Mouse (Mus musculus): ENCODE results near the gene Ksr1.

The Ksr1 gene

GRCm38 (mm10) chr11:79145283-79146265, 633 bp downstream of the Ksr1 start:
- peak; percentile 40 for DNase-seq

GRCm38 (mm10) chr11:79144741-79145140, 1.5 kb downstream of the Ksr1 start:
- no peak for DNase-seq

GRCm38 (mm10) chr11:79144043-79144591, 2.1 kb downstream of the Ksr1 start:
- no peak for DNase-seq

- DNase-seq: no peak
Measured at GRCm38 (mm10) chr11:79143322-79143721, 2.9 kb downstream of the Ksr1 start.

GRCm38 (mm10) chr11:79142381-79142780, 3.8 kb downstream of the Ksr1 start:
- no peak for DNase-seq

GRCm38 (mm10) chr11:79141235-79142109, 4.7 kb downstream of the Ksr1 start:
- no peak for DNase-seq

- DNase-seq: no peak
Measured at GRCm38 (mm10) chr11:79140511-79140888, 5.7 kb downstream of the Ksr1 start.

GRCm38 (mm10) chr11:79139878-79140510, 6.2 kb downstream of the Ksr1 start:
- DNase-seq: no peak

- no peak for DNase-seq
Measured at GRCm38 (mm10) chr11:79138621-79139020, 7.6 kb downstream of the Ksr1 start.

- DNase-seq: no peak
Measured at GRCm38 (mm10) chr11:79137245-79137644, 9.0 kb downstream of the Ksr1 start.

GRCm38 (mm10) chr11:79135685-79136360, 10.4 kb downstream of the Ksr1 start:
- no peak for DNase-seq

- DNase-seq: no peak
Measured at GRCm38 (mm10) chr11:79135105-79135503, 11.1 kb downstream of the Ksr1 start.

GRCm38 (mm10) chr11:79134416-79135104, 11.6 kb downstream of the Ksr1 start:
- no peak for DNase-seq

- no peak for DNase-seq
Measured at GRCm38 (mm10) chr11:79133961-79134360, 12.2 kb downstream of the Ksr1 start.

GRCm38 (mm10) chr11:79133051-79133450, 13.2 kb downstream of the Ksr1 start:
- DNase-seq: no peak

- DNase-seq: no peak
Measured at GRCm38 (mm10) chr11:79131949-79132411, 14.2 kb downstream of the Ksr1 start.

GRCm38 (mm10) chr11:79129388-79130356, 16.5 kb downstream of the Ksr1 start:
- no peak for DNase-seq

- DNase-seq: no peak
Measured at GRCm38 (mm10) chr11:79128233-79128632, 18.0 kb downstream of the Ksr1 start.

GRCm38 (mm10) chr11:79126963-79127362, 19.2 kb downstream of the Ksr1 start:
- no peak for DNase-seq

- no peak for DNase-seq
Measured at GRCm38 (mm10) chr11:79125775-79126174, 20.4 kb downstream of the Ksr1 start.
